Mouse (Mus musculus) left cerebral cortex, postnatal 14 days (tissue): Measurements from ENCODE around the gene Coro2a. TPM values are rescaled to one million over a fixed set of nuclear protein-coding genes. Genes with fewer than 3 reads are reported as not detected.
A peak's percentile ranks its signal among the peaks of the same experiment; 100 is the strongest.

Source experiments
- DNase-seq, 2 experiments: peaks; one replicate each; pipeline ENCODE4 v3.0.0; 2021 to 2022; ENCODE audit warnings: low spot score in 2 of 2, mixed read lengths in 1 of 2
- intact Hi-C: fragments of 180-260 bp; cut with DNase I; formaldehyde crosslinking; loops from one replicate; pipeline ENCODE4 v1.15.1; 2025
- total RNA-seq, 2 experiments: library from RNA; stranded (reverse); gene quantifications; 2 replicates each; pipeline ENCODE4 v1.2.3; 2021

The Coro2a gene
- total RNA-seq, 2 experiments from 2014 or later, result 34.1 to 37.3 TPM

GRCm38 (mm10) chr4:46566931-46567671, 34.9 kb downstream of the Coro2a start:
- no peak for DNase-seq
- intact Hi-C loops, result no loop called here

- no peak for DNase-seq
- intact Hi-C loops, result no loop called here
Observed at GRCm38 (mm10) chr4:46565393-46565955, 36.5 kb downstream of the Coro2a start.

- no peak for DNase-seq
- intact Hi-C loops, result no loop called here
Observed at GRCm38 (mm10) chr4:46564247-46564646, 37.8 kb downstream of the Coro2a start.

- intact Hi-C loops, result no loop called here
- DNase-seq, result peak; percentile 22 to 48
Observed at GRCm38 (mm10) chr4:46563847-46564246, 38.2 kb downstream of the Coro2a start.

GRCm38 (mm10) chr4:46562841-46563240, 39.2 kb downstream of the Coro2a start:
- DNase-seq, result no peak
- intact Hi-C loops, result no loop called here

- no peak for DNase-seq
- intact Hi-C loops, result no loop called here
Observed at GRCm38 (mm10) chr4:46562037-46562436, 40.0 kb downstream of the Coro2a start.

- intact Hi-C loops, result no loop called here
- no peak for DNase-seq
Observed at GRCm38 (mm10) chr4:46560069-46560705, 41.8 kb downstream of the Coro2a start.

GRCm38 (mm10) chr4:46558672-46559667, 43.0 kb downstream of the Coro2a start:
- no peak for DNase-seq
- intact Hi-C loops, result no loop called here

- intact Hi-C loops, result no loop called here
Observed at GRCm38 (mm10) chr4:46556933-46557332, 45.1 kb downstream of the Coro2a start.

GRCm38 (mm10) chr4:46555762-46556161, 46.2 kb downstream of the Coro2a start:
- intact Hi-C loops, result no loop called here
- no peak for DNase-seq

More at GRCm38 (mm10) chr4:46556933-46557332, 45.1 kb downstream of the Coro2a start:
- no peak for DNase-seq

- intact Hi-C loops, result no loop called here
- peak; percentile 20 to 33 for DNase-seq
Observed at GRCm38 (mm10) chr4:46554295-46555069, 47.5 kb downstream of the Coro2a start.

- intact Hi-C loops, result no loop called here
- no peak for DNase-seq
Observed at GRCm38 (mm10) chr4:46553864-46554263, 48.1 kb downstream of the Coro2a start.

GRCm38 (mm10) chr4:46550406-46550805, 51.6 kb downstream of the Coro2a start:
- DNase-seq, result no peak
- intact Hi-C loops, result no loop called here

GRCm38 (mm10) chr4:46549979-46550378, 52.0 kb downstream of the Coro2a start:
- intact Hi-C loops, result no loop called here
- no peak for DNase-seq

GRCm38 (mm10) chr4:46546709-46547108, 55.3 kb downstream of the Coro2a start:
- DNase-seq, result no peak
- intact Hi-C loops, result no loop called here

GRCm38 (mm10) chr4:46545498-46545897, 56.5 kb downstream of the Coro2a start:
- intact Hi-C loops, result no loop called here
- no peak for DNase-seq

- DNase-seq, result peak; percentile 29 to 75
- intact Hi-C loops, result no loop called here
Observed at GRCm38 (mm10) chr4:46544313-46544712, 57.7 kb downstream of the Coro2a start.

GRCm38 (mm10) chr4:46543366-46544050, 58.5 kb downstream of the Coro2a start:
- intact Hi-C loops, result no loop called here

More at GRCm38 (mm10) chr4:46543366-46544050, 58.5 kb downstream of the Coro2a start:
- no peak for DNase-seq
